Mouse (Mus musculus): Measurements from ENCODE around the gene Cenpp. TPM values are rescaled to one million over a fixed set of nuclear protein-coding genes. Genes with fewer than 3 reads are reported as not detected.
A peak's percentile ranks its signal among the peaks of the same experiment; 100 is the strongest.

The Cenpp gene
- total and polyA plus RNA-seq, 2 experiments from 2014 or later = 2.1 to 16.2 TPM

GRCm38 (mm10) chr13:49492376-49493368, 159.9 kb downstream of the Cenpp start, which contains the start of gene Tes3-ps:
Gene Tes3-ps (plus strand): TSS chr13:49493318.
- Histone ChIP-seq H3K4me3 (ENCODE audit: low read depth, low read length) (no peak within 1 kb of the TSS), H3K4me1 (ENCODE audit: control insufficient read depth, insufficient read depth) (peaks cover 13% of the 10 kb centered on the region), H3K9me3 (replicated peaks; ENCODE audit: control insufficient read depth, low read length) (no peaks in the 10 kb centered on the region), H3K4me2 (ENCODE audit: low read depth, low read length) (no peak within 1 kb of the TSS), H3K9ac (replicated peaks; ENCODE audit: low read depth, low read length) (no peak within 1 kb of the TSS), H3K27ac (ENCODE audit: low read depth) (peak within 1 kb of the TSS; percentile 16; the same call in 1 of the 2 replicates), H3K27me3 (ENCODE audit: control insufficient read depth, insufficient read depth, low read length) (no peaks in the 10 kb centered on the region), H3K36me3 (replicated peaks; ENCODE audit: control insufficient read depth, insufficient read depth, low read length) (no peaks in the 10 kb centered on the region)
- DNase-seq (ENCODE audit: low spot score) (no peak), ATAC-seq (ENCODE audit: insufficient read depth, low read depth) (no peak)
- TF ChIP-seq EP300 (IDR thresholded peaks at IDR 0.05; ENCODE audit: low read depth) = no peak
- no peak for TF ChIP-seq CTCF (IDR thresholded peaks at IDR 0.05; ENCODE audit: low read depth)
- WGBS = 37% methylated on average over 6 of the region's 6 CpGs

- no peaks in the 10 kb centered on the region for H3K36me3 ChIP-seq (replicated peaks; ENCODE audit: control insufficient read depth, insufficient read depth, low read length)
- no peaks in the 10 kb centered on the region for H3K27me3 ChIP-seq (ENCODE audit: control insufficient read depth, insufficient read depth, low read length)
- no peak for DNase-seq (ENCODE audit: low spot score)
- no peaks in the 10 kb centered on the region for H3K9me3 ChIP-seq (replicated peaks; ENCODE audit: control insufficient read depth, low read length)
- TF ChIP-seq CTCF (IDR thresholded peaks at IDR 0.05; ENCODE audit: low read depth) (no peak), EP300 (IDR thresholded peaks at IDR 0.05; ENCODE audit: low read depth) (no peak)
- H3K4me2 ChIP-seq (ENCODE audit: low read depth, low read length) = no peak overlapping the region
- no peak overlapping the region for H3K9ac ChIP-seq (replicated peaks; ENCODE audit: low read depth, low read length)
- no peak for ATAC-seq (ENCODE audit: insufficient read depth, low read depth)
- WGBS = 90% methylated on average over 5 of the region's 5 CpGs
- no peak overlapping the region for H3K27ac ChIP-seq (ENCODE audit: low read depth)
- H3K4me3 ChIP-seq (ENCODE audit: low read depth, low read length) = no peak overlapping the region
- no peaks in the 10 kb centered on the region for H3K4me1 ChIP-seq (ENCODE audit: control insufficient read depth, insufficient read depth)
Observed at GRCm38 (mm10) chr13:49485388-49485787, 167.2 kb downstream of the Cenpp start.

- Histone ChIP-seq H3K9me3 (replicated peaks; ENCODE audit: control insufficient read depth, low read length) (no peaks in the 10 kb centered on the region), H3K4me2 (ENCODE audit: low read depth, low read length) (no peak overlapping the region), H3K4me3 (ENCODE audit: low read depth, low read length) (no peak overlapping the region), H3K27me3 (ENCODE audit: control insufficient read depth, insufficient read depth, low read length) (no peaks in the 10 kb centered on the region), H3K27ac (ENCODE audit: low read depth) (peak overlapping the region; percentile 67), H3K36me3 (replicated peaks; ENCODE audit: control insufficient read depth, insufficient read depth, low read length) (no peaks in the 10 kb centered on the region), H3K9ac (replicated peaks; ENCODE audit: low read depth, low read length) (no peak overlapping the region), H3K4me1 (ENCODE audit: control insufficient read depth, insufficient read depth) (peaks cover 4% of the 10 kb centered on the region)
- WGBS = 38% methylated on average over 5 of the region's 5 CpGs
- no peak for TF ChIP-seq EP300 (IDR thresholded peaks at IDR 0.05; ENCODE audit: low read depth)
- no peak for TF ChIP-seq CTCF (IDR thresholded peaks at IDR 0.05; ENCODE audit: low read depth)
- ATAC-seq (ENCODE audit: insufficient read depth, low read depth) (peak; percentile 47), DNase-seq (ENCODE audit: low spot score) (no peak)
Observed at GRCm38 (mm10) chr13:49480551-49480950, 172.0 kb downstream of the Cenpp start.

DNA sequence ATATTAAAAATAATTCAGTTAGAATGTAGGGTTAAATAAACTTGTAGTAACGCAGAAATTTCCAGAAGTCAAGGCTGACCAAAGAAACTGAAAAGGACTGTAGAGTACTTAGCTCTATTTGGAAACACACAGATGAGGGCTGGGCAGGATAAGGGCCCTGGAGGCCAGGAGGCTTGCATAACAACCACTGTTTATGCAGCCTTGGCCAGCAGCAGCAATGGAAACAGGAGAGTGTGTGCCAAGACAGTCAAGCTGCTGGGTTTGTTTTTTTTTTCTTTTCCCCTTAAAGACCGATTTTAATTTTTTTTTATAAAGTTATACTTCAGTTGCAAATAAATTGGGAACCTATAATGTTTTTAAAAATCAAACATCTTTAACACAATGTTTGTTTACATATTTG, 172.5 kb downstream of the Cenpp start:
- Histone ChIP-seq H3K27me3 (ENCODE audit: control insufficient read depth, insufficient read depth, low read length) (no peaks in the 10 kb centered on the region), H3K9ac (replicated peaks; ENCODE audit: low read depth, low read length) (no peak overlapping the region), H3K4me2 (ENCODE audit: low read depth, low read length) (no peak overlapping the region), H3K36me3 (replicated peaks; ENCODE audit: control insufficient read depth, insufficient read depth, low read length) (no peaks in the 10 kb centered on the region), H3K4me3 (ENCODE audit: low read depth, low read length) (no peak overlapping the region), H3K9me3 (replicated peaks; ENCODE audit: control insufficient read depth, low read length) (no peaks in the 10 kb centered on the region), H3K27ac (ENCODE audit: low read depth) (peak overlapping the region; percentile 67; the same call in 1 of the 2 replicates), H3K4me1 (ENCODE audit: control insufficient read depth, insufficient read depth) (peaks cover 4% of the 10 kb centered on the region)
- ATAC-seq (ENCODE audit: insufficient read depth, low read depth) (peak; percentile 98), DNase-seq (ENCODE audit: low spot score) (peak; percentile 93)
- TF ChIP-seq CTCF (IDR thresholded peaks at IDR 0.05; ENCODE audit: low read depth) = no peak
- TF ChIP-seq EP300 (IDR thresholded peaks at IDR 0.05; ENCODE audit: low read depth) = no peak
- 12% methylated on average over 2 of the region's 2 CpGs for WGBS

- Histone ChIP-seq H3K4me3 (ENCODE audit: low read depth, low read length) (no peak overlapping the region), H3K36me3 (replicated peaks; ENCODE audit: control insufficient read depth, insufficient read depth, low read length) (no peaks in the 10 kb centered on the region), H3K4me1 (ENCODE audit: control insufficient read depth, insufficient read depth) (peaks cover 4% of the 10 kb centered on the region), H3K27ac (ENCODE audit: low read depth) (peak overlapping the region; percentile 57), H3K4me2 (ENCODE audit: low read depth, low read length) (no peak overlapping the region), H3K27me3 (ENCODE audit: control insufficient read depth, insufficient read depth, low read length) (no peaks in the 10 kb centered on the region), H3K9ac (replicated peaks; ENCODE audit: low read depth, low read length) (no peak overlapping the region), H3K9me3 (replicated peaks; ENCODE audit: control insufficient read depth, low read length) (no peaks in the 10 kb centered on the region)
- ATAC-seq (ENCODE audit: insufficient read depth, low read depth) (no peak), DNase-seq (ENCODE audit: low spot score) (no peak)
- 67% methylated on average over 4 of the region's 4 CpGs for WGBS
- TF ChIP-seq CTCF (IDR thresholded peaks at IDR 0.05; ENCODE audit: low read depth) (no peak), EP300 (IDR thresholded peaks at IDR 0.05; ENCODE audit: low read depth) (no peak)
Observed at GRCm38 (mm10) chr13:49479399-49479798, 173.2 kb downstream of the Cenpp start.
